Mouse (Mus musculus) MEL (cell line): ENCODE data around the gene Gnb1l. TPM values are rescaled to one million over a fixed set of nuclear protein-coding genes. Genes with fewer than 3 reads are reported as not detected.

Experiments
- DNase-seq: peaks from one replicate; pipeline ENCODE4 v3.0.0; 2011; ENCODE audit warnings: low read depth, low spot score
- H3K27ac ChIP-seq: 2 replicates; pipeline ENCODE4 v1.5.1; 2012; ENCODE audit warnings: low read depth, mild to moderate bottlenecking, control low read depth, low read length, moderate library complexity; ENCODE audit not compliant: control insufficient read depth
- H3K27me3 ChIP-seq, 2 experiments: fragments of 150-350 bp in 1 of 2; sonication (generic) in 1 of 2; 2 replicates each; pipeline ENCODE4 v1.6.1; 2012; ENCODE audit warnings: low read length in 2 of 2, mild to moderate bottlenecking in 2 of 2, improper control_type of control experiment in 1 of 2, moderate library complexity in 1 of 2; ENCODE audit not compliant: insufficient read depth in 2 of 2, control insufficient read depth in 1 of 2
- H3K36me3 ChIP-seq, 2 experiments: 2 replicates each; pipeline ENCODE4 v1.6.1; 2012 to 2014; ENCODE audit warnings: low read length in 2 of 2, improper control_type of control experiment in 1 of 2, inconsistent platforms in 1 of 2, mild to moderate bottlenecking in 1 of 2; ENCODE audit not compliant: insufficient read depth in 2 of 2, control insufficient read depth in 1 of 2
- H3K4me1 ChIP-seq, 2 experiments: fragments of 150-350 bp in 1 of 2; sonication (generic) in 1 of 2; 2 replicates each; pipeline ENCODE4 v1.6.1; 2012; ENCODE audit warnings: low read length in 2 of 2, improper control_type of control experiment in 1 of 2, mild to moderate bottlenecking in 1 of 2; ENCODE audit not compliant: insufficient read depth in 2 of 2, control insufficient read depth in 1 of 2
- H3K4me3 ChIP-seq, 2 experiments: fragments of 150-350 bp in 1 of 2; sonication (generic) in 1 of 2; 2 replicates each; pipeline ENCODE4 v1.5.1; 2012; ENCODE audit warnings: low read depth in 2 of 2, low read length in 2 of 2, mild to moderate bottlenecking in 2 of 2, moderate library complexity in 2 of 2, control low read depth in 1 of 2, improper control_type of control experiment in 1 of 2; ENCODE audit not compliant: control insufficient read depth in 1 of 2, insufficient read depth in 1 of 2
- H3K79me2 ChIP-seq: 2 replicates; pipeline ENCODE4 v1.6.1; 2012; ENCODE audit warnings: mild to moderate bottlenecking, low read length, moderate library complexity; ENCODE audit not compliant: control insufficient read depth, poor library complexity, insufficient read depth
- H3K9ac ChIP-seq: 2 replicates; pipeline ENCODE4 v1.6.1; 2012; ENCODE audit warnings: low read depth, mild to moderate bottlenecking, control low read depth, low read length, moderate library complexity; ENCODE audit not compliant: control insufficient read depth, poor library complexity, severe bottlenecking
- H3K9me3 ChIP-seq: fragments of 150-350 bp; sonication (generic); replicated peaks from 2 replicates; pipeline ENCODE4 v1.6.1; 2012; ENCODE audit warnings: mild to moderate bottlenecking, low read length, improper control_type of control experiment, moderate library complexity; ENCODE audit not compliant: insufficient read depth
- BHLHE40 ChIP-seq: IDR thresholded peaks from 2 replicates; pipeline ENCODE4 v1.6.1; 2012; ENCODE audit warnings: low read depth, mild to moderate bottlenecking, inconsistent platforms, low read length, improper control_type of control experiment, borderline replicate concordance
- ELF1 ChIP-seq: IDR thresholded peaks from 2 replicates; pipeline ENCODE4 v1.6.1; 2014; ENCODE audit warnings: low read depth, mild to moderate bottlenecking, inconsistent platforms, low read length, improper control_type of control experiment, moderate library complexity
- GABPA ChIP-seq: IDR thresholded peaks from 2 replicates; pipeline ENCODE4 v1.6.1; 2012; ENCODE audit warnings: low read depth, mild to moderate bottlenecking, inconsistent platforms, low read length, improper control_type of control experiment, moderate library complexity
- GATA1 ChIP-seq: IDR thresholded peaks from 2 replicates; pipeline ENCODE4 v1.6.1; 2011; ENCODE audit warnings: low read depth, low read length, improper control_type of control experiment
- HCFC1 ChIP-seq: IDR thresholded peaks from 2 replicates; pipeline ENCODE4 v1.6.1; 2012; ENCODE audit warnings: low read depth, mild to moderate bottlenecking, inconsistent platforms, low read length, improper control_type of control experiment, moderate library complexity
- KAT2A ChIP-seq: conservative IDR thresholded peaks from 2 replicates; pipeline ENCODE4 v1.6.1; 2012; ENCODE audit warnings: low read depth, low read length, improper control_type of control experiment, inconsistent platforms
- MAX ChIP-seq: IDR thresholded peaks from 2 replicates; pipeline ENCODE4 v1.6.1; 2011; ENCODE audit warnings: low read length, improper control_type of control experiment
- MAZ ChIP-seq: IDR thresholded peaks from 2 replicates; pipeline ENCODE4 v1.6.1; 2012; ENCODE audit warnings: low read depth, mild to moderate bottlenecking, inconsistent platforms, low read length, improper control_type of control experiment
- MEF2A ChIP-seq: IDR thresholded peaks from 2 replicates; pipeline ENCODE4 v1.6.1; 2014; ENCODE audit warnings: low read depth, mild to moderate bottlenecking, inconsistent platforms, low read length, improper control_type of control experiment; ENCODE audit not compliant: poor library complexity, insufficient replicate concordance, severe bottlenecking; ENCODE audit errors: extremely low read depth
- MXI1 ChIP-seq: IDR thresholded peaks from 2 replicates; pipeline ENCODE4 v1.6.1; 2011; ENCODE audit warnings: mild to moderate bottlenecking, low read depth, low read length, improper control_type of control experiment
- MYB ChIP-seq: IDR thresholded peaks from 2 replicates; pipeline ENCODE4 v1.6.1; 2011; ENCODE audit warnings: mild to moderate bottlenecking, low read depth, low read length, improper control_type of control experiment
- MYC ChIP-seq: IDR thresholded peaks from 2 replicates; pipeline ENCODE4 v1.6.1; 2011; ENCODE audit warnings: low read depth, mild to moderate bottlenecking, low read length, improper control_type of control experiment, moderate library complexity
- NELFE ChIP-seq: IDR thresholded peaks from 2 replicates; pipeline ENCODE4 v1.6.1; 2011; ENCODE audit warnings: low read depth, low read length, improper control_type of control experiment
- POLR2AphosphoS5 ChIP-seq: IDR thresholded peaks from 2 replicates; pipeline ENCODE4 v1.6.1; 2012; ENCODE audit warnings: low read depth, borderline replicate concordance, mild to moderate bottlenecking, inconsistent platforms, low read length, moderate library complexity, mixed read lengths
- RAD21 ChIP-seq: IDR thresholded peaks from 2 replicates; pipeline ENCODE4 v1.6.1; 2011; ENCODE audit warnings: mild to moderate bottlenecking, low read depth, low read length, improper control_type of control experiment
- RCOR1 ChIP-seq: IDR thresholded peaks from 2 replicates; pipeline ENCODE4 v1.6.1; 2012; ENCODE audit warnings: low read depth, mild to moderate bottlenecking, inconsistent platforms, low read length, improper control_type of control experiment
- SIN3A ChIP-seq: IDR thresholded peaks from 2 replicates; pipeline ENCODE4 v1.6.1; 2012; ENCODE audit warnings: low read length, improper control_type of control experiment, inconsistent platforms
- TBP ChIP-seq: IDR thresholded peaks from 2 replicates; pipeline ENCODE4 v1.8.0; 2011; ENCODE audit warnings: low read depth, low read length, improper control_type of control experiment
- TCF12 ChIP-seq: IDR thresholded peaks from 2 replicates; pipeline ENCODE4 v1.6.1; 2014; ENCODE audit warnings: low read depth, mild to moderate bottlenecking, inconsistent platforms, low read length, improper control_type of control experiment, moderate library complexity
- USF1 ChIP-seq: IDR thresholded peaks from 2 replicates; pipeline ENCODE4 v1.6.1; 2014; ENCODE audit warnings: low read depth, mild to moderate bottlenecking, inconsistent platforms, low read length, improper control_type of control experiment, moderate library complexity
- ZKSCAN1 ChIP-seq: IDR thresholded peaks from 2 replicates; pipeline ENCODE4 v1.6.1; 2012; ENCODE audit warnings: low read depth, mild to moderate bottlenecking, inconsistent platforms, low read length, improper control_type of control experiment, moderate library complexity
- ZMIZ1 ChIP-seq: IDR thresholded peaks from 2 replicates; pipeline ENCODE4 v1.6.1; 2012; ENCODE audit warnings: low read depth, mild to moderate bottlenecking, inconsistent platforms, low read length, improper control_type of control experiment, moderate library complexity
- ZNF384 ChIP-seq: IDR thresholded peaks from 2 replicates; pipeline ENCODE4 v1.6.1; 2012; ENCODE audit warnings: low read depth, mild to moderate bottlenecking, inconsistent platforms, low read length, improper control_type of control experiment
- polyA plus RNA-seq, 2 experiments: library from polyadenylated mRNA; stranded (reverse) in 1 of 2; unstranded in 1 of 2; fragments of >175 nt in 1 of 2; fragments of >200 nt in 1 of 2; gene quantifications; 2 replicates each; pipeline versions ENCODE4 v1.2.1 to v1.2.4; 2012; ENCODE audit warnings: low replicate concordance in 2 of 2, low read depth in 1 of 2; ENCODE audit not compliant: insufficient read length in 2 of 2, insufficient read depth in 1 of 2, missing spikeins in 1 of 2
- total RNA-seq: library from RNA; depleted of rRNA; stranded (reverse); fragments of 300-350 nt; gene quantifications from 2 replicates; pipeline ENCODE4 v1.2.3, GENCODE M21; 2012

Gnb1l gene
- total and polyA plus RNA-seq, 3 experiments = 37.9 to 47.8 TPM; not detected in 1

- no peaks in the 10 kb centered on the region for H3K79me2 ChIP-seq
- no peaks in the 10 kb centered on the region for H3K9me3 ChIP-seq
- H3K9ac ChIP-seq = no peak overlapping the region
- TF ChIP-seq MXI1 (no peak), ELF1 (no peak), RAD21 (no peak), BHLHE40 (no peak), USF1 (no peak), MYB (no peak), NELFE (no peak), ZNF384 (no peak), MEF2A (no peak), MAZ (no peak), MYC (no peak), ZMIZ1 (no peak), GATA1 (no peak)
- DNase-seq = no peak
- no peaks in the 10 kb centered on the region for H3K27me3 ChIP-seq
- H3K4me1 ChIP-seq = peaks cover 2 to 13% of the 10 kb centered on the region in 2 experiments; a peak in 3 of 4 replicates
- H3K4me3 ChIP-seq = no peak overlapping the region
- peaks cover 0 to 6% of the 10 kb centered on the region in 2 experiments; a peak in 2 of 4 replicates for H3K36me3 ChIP-seq
- H3K27ac ChIP-seq = no peak overlapping the region
Observed at GRCm38 (mm10) chr16:18479667-18480066, 18.8 kb upstream of the Gnb1l start.

GRCm38 (mm10) chr16:18480933-18481485 is 17.5 kb upstream of the Gnb1l start:
- no peak overlapping the region for H3K9ac ChIP-seq
- peaks cover 0 to 6% of the 10 kb centered on the region in 2 experiments; a peak in 1 of 4 replicates for H3K36me3 ChIP-seq
- H3K9me3 ChIP-seq = no peaks in the 10 kb centered on the region
- no peaks in the 10 kb centered on the region for H3K79me2 ChIP-seq
- H3K27me3 ChIP-seq = no peaks in the 10 kb centered on the region
- TF ChIP-seq POLR2AphosphoS5 (no peak), SIN3A (no peak), TCF12 (no peak), GABPA (no peak), USF1 (no peak), NELFE (no peak), KAT2A (no peak), HCFC1 (no peak), ZKSCAN1 (no peak), RCOR1 (no peak), MAX (no peak), ZMIZ1 (no peak), TBP (no peak), MEF2A (no peak)
- peak; percentile 27 for DNase-seq
- H3K27ac ChIP-seq = no peak overlapping the region
- no peak overlapping the region for H3K4me3 ChIP-seq
- H3K4me1 ChIP-seq = peaks cover 2 to 13% of the 10 kb centered on the region in 2 experiments; a peak in 3 of 4 replicates
